Mouse (Mus musculus) B cell, adult 2 months (primary cell): Measurements from ENCODE around the gene Akap13.
"Not testable (repeated sequence)": the region's sequence is repeated elsewhere in the genome, so short reads cannot be mapped to it uniquely, and the experiment has no call there.

ENCODE experiments used
- DNase-seq, 2 experiments: peaks; one replicate each; pipeline ENCODE4 v3.0.0; 2022

Gene Akap13

DNA sequence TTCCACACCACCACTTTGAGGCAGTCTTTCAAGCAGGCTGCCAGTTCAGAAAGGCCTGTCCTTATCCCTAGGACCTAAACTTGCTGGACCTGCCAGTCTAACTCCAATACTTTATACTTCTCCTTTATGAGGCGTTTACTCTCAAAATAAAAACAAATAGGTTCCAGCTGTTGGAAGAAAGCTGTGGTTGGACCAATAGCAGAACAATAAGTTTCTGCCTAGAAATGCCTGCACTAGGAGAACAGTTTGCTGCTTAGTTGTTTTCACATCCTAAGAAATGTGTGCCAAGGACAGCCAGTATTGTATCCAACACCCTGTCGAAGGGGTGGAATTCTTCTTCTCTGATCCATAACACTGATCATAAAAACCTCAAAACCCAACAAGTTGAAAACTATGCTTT, 276.6 kb downstream of the Akap13 start:
- DNase-seq: no peak

DNA sequence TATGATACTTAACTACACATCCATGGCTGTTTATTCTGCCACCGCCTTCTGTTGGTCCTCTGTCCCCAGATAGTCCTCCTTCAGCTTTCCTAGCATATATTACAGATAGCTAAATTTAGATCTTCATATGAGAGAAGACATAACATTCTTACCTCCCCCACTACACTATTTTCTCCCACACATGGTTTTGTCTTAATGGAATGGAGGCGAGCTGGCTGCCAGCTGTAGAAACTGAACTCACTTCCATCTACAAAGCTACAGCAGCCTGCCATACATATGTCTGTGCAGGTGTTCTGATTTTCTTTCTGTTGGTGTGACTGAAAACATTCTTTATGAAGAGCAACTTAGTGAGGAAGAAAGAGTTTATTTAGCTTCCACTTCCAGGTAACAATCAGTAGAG, 277.8 kb downstream of the Akap13 start:
- DNase-seq: no peak

DNA sequence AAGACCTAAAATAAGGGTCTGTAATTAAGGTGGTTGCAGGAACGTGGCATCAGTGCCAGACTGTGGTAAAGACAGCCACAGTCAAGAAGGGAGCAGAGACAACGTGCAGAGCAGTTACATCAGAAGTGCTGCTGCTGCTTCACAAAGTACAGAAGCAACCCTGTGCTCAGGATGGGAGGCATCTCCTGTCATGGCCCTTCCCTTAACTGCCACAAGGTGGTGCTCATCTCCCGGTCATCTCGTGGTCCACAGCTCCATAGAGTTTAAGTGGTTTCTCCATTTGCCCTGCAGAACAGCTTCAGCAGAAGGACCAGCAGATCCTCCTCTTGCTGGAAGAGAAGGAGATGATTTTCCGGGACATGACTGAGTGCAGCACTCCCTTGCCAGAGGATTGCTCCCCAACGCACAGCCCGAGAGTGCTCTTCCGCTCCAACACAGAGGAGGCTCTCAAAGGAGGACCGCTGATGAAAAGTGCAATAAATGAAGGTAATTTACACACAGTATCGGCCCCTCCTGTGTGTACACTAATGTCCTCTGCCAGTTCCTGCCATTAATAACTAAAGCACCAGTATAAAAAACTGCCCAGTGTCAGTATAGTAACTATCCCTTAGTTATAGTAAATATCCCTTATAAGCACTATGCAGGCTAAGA, 283.9 kb downstream of the Akap13 start:
- DNase-seq: peak; percentile 69 to 73

DNA sequence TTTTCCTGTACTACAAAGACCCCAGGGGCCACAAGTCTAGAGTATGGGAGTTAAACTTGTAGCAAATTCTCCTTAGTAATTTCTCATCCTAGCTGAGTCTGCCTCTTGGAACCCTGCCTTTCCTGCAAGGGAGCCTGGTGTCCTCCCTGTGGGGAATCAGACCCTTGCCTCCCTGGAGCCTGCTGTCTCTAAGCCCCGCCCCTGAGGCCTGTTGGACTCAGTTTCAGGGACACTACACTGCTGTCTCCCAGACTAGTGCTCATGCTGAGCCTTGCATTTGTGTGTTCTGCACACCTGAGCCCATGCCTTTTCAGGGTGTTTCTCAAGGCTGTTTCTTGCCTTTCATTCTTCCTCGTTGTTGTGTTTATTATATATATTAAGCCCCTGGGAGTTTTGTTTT, 289.2 kb downstream of the Akap13 start:
- DNase-seq: no peak

DNA sequence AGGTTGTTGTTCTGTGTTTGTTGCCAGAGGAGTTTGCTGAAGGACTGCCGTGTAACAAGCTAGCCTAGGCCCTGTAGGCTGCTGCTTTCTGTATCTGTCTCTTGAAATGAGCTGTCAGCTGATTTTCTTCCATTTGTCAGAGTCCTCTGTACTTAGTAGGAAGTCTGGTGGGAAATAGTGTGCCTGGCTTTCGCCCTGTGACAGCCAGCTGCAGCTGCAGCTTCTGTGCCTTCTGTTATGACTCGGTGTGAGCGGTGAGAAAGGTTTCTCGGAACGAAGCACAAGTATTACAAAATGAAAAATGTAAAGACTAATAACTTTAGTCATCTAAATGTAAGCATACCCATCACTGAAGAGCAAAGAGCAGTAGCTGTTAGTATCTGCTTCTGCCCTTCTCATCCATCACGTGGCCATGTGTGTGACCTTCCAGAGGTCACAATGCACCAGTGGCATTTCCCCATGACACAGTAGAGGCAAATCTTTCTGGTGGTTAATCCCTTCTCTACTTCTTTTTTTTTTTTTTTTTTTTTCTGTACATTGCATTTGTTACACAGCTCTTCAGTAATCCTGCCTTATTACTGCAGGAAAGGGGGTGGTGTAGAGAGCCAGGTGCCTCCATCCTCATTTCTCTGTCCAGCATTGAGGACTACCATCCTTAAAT, 289.8 kb downstream of the Akap13 start:
- DNase-seq: no peak

DNA sequence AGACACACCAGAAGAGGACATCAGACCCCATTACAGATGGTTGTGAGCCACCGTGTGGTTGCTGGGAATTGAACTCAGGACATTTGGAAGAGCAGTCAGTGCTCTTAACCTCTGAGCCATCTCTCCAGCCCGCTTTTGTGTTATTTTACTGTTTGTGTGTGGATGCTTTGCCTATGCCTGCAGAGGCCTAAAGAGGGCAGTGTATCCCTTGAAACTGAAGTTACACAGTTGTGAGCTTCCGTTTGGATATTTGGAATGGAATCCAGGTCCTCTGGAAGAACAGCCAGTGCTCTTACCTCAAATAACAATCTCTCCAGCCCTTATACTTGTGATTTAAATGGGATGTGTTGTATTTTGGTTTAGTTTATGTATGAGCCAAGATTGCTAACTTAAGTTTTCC, 290.6 kb downstream of the Akap13 start:
- DNase-seq: not testable (repeated sequence)

DNA sequence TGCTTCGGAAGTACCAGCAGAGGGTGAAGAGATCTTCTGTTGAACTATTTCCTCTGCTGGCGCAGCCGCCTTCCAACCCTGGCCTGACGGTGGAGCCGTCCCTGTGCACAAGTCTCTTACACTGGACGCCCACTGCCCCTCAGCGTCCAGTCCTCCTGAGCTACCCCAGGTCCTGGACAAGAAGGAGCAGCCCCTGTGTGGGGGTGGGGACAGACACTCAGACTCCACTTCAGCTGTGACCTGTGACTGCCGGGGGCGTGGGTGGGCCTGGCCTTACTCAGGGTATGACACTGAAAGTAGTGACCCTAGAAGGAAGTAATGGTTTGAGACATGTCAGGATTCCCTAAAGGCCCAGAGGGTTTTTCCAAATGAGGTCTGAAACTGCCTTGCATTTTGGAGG, 295.2 kb downstream of the Akap13 start:
- DNase-seq: no peak

DNA sequence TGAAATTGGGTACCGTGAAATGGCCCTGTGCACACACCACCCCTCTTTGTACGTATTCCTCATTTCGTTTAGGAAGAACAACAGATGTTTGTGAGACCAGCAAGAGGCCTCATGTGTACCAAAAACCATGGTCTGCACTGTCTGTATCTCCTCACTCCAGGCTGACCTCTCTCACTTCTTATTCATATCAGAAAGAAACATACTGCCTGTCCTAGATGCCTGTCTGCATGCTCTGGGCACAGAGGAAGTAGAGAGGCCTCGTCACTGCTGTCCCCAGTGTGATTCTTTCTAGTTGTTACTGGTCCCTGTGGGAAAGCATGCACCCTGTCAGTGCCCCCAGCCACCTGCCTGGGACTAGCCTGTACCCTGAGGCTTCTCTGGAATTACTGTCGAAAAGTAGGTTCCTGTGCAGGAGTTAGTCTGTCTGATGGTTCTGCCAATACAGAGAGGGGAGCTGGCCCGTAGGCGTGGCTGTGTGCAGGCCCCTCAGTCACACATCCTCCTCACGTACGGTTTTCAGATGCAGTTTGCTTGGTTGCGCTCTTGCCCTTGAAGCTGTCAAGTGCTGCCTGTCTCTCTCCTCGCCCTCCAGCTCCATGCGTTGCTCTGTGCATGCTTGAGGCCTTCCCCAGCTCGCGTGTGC, 295.9 kb downstream of the Akap13 start:
- no peak for DNase-seq

DNA sequence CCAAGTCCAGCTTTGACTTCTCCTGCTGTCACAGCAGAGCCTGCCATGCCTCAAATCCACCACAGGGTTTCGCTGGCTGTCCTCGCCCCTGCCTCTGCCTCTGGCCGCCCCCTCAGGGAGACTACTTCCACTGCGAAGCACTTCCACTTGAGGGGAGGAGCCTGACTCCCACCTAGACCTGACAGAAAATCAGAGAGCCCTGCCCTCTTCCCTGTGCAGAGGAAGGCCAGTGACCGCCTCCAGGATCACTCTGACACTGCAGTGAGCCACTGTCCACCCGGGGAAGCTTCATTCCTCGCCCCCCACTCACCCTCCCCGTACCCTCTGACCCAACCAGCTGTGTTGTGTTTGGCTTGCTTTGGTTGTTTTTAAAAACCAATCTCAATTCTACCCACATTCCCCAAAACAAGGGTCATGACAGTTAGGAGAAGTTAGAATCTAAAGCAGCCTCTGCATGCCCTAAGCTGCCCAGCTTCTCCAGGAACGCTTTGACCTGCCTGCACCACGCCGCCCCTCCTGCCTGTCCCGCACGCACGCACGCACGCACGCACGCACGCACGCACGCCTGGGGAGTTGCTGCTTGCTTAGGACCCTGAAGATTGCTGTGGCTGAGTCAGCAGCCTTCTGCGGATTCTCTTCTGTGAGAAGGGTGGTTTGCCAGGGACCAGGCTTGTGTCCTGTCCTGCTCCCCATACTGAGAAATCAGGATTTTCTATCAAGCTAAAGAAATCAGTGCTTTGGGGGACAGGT, 297.3 kb downstream of the Akap13 start:
- DNase-seq: no peak

DNA sequence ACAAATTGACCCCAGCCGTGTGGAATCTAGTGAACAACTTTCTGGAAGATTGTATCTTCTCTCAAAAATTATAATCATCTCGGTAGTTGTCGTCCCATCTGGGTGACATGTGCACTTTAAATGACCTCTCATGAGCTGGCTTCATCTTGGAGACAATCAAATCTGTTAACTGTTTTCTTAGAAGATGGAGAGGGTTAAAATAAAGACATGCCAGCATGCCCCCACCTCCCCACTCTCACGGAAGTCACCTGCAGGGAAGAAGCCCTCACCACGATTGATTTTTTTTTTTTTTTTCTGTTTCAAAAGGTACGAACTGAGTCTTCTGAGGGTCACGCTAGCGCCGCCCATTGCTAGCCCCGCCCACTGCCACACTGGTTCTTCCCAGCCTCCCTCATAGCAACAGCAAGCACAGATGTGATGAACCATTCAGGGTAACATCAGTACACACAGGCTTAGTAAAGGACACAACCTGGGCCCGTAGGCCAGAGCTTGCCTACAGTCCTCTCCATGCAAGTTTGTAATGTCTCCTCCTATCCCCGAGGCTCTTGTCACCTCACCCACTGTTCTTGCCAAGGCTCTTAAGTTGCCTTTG, 298.0 kb downstream of the Akap13 start:
- no peak for DNase-seq

DNA sequence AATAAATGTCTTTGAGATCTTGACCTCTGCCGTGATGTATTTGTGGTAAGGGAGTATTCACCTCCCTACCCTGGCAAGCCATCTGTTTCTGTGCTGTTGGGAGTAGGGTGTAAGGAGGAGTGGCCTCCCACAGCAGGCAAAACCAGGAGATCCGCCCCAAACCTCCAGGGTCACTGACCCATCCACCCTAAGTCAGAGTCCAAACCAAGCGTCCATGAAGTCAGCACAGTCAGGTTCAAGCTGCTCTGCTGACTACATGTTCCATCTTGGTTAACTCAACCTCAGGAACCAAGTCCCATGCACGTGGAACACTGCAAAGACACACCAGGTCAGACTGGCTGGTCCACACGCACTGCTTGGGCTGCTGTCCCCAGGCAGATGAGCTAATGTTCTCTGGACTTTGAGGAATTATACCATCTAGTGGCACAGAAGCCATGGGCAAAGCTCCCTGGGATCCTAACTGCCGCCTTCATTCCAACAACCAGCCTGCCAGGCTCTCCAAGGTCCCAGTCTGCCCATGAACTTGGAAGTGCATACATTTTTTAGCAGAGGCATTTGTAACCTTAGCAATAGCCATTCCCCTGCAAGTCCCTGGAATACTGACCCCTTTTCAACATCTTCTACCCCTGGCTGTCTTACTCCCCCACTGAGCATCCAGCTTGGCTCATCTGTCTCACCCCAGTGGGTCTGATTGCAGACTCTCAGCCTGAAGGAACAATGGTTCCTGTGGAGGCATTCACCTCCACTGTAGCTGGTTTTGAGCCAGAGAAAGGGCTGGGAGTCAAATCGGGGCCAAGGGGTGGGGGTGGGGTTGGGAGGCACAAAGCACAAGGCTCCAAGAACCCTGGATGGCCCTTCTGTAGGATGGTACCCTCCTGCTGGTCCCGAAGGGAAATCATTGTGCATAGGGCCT, 299.5 kb downstream of the Akap13 start:
- DNase-seq: no peak

DNA sequence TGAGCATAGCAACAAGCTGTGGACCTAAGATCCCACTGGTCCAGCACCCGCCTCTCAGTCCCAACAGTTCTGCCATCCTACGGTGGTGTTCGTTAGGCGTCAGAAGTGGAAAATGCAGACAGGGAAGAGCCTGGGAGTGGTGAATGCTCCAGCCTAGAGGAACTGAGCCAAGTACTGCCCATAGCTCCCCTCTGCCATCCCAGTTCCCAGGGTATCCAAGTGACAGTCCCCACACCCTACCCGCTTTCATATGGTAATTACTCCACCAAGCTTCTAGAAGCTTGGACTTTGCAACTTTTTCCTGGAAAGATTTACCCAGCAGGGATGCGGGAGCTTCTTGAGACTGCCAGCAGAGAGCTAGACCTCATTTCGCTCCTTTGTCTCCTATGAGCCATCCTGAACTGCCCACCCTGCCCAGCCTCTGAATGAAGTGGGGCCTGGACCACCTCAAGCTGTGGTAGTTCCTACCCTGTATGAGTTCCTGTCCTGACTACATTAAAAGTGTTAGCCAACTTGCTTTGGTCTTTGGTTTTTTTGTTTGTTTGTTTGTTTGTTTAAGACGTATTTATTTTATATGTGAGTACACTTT, 300.6 kb downstream of the Akap13 start:
- DNase-seq: no peak

DNA sequence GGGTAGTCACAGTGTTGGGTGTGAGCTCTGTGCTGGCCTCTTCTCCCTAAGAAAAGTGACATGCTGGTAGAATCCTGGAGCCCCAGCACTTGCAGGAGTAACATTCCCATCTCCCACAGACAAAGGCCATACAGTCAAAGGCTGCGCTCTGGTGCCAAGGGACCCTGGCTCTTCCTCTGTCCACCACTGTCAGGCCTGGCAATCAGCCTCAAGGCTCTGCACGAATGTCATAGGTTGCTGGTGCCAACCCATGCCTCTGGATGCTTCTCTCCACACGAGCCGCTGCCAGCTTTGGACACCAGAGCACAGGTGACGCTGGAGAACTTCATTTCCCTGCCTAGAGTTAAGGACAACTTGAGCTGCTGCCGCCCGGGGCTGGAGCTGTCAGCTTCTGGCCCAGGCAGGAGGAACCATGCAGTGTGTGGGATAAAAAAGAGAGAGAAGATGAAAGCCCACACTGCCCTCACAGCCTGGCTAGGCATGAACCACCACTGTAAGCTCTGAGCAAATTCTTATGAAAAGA, 304.7 kb downstream of the Akap13 start:
- DNase-seq: no peak

DNA sequence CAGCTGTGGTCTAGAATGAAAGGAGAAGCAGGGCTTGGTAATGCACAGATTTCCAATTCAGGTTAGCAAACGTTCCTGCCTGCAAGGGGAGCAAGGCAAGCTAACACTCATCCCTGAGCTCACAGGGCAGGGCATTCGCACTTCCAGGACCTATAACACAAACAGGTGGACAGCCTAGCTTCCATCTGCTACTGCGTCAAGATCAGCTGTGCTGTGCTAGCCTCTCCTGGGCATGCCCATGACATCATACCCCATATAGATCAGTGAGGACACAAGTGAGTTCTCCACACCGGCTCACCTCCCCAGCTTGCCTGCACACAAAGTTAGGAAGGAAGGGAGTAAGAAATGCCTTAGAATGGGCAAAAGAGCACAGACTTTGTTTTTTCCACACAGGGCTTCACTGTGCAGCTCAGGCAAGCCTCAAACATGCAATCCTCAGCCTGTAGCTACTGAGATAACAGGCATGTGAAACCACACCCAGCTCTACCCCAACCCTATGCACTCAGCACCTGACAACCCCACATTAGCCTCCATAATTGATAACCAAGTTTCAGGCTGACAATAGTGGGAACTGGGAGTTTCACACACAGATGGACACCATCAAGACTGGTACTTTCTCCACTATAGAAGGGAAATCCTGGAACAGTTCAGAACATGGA, 305.5 kb downstream of the Akap13 start:
- not testable (repeated sequence) for DNase-seq

DNA sequence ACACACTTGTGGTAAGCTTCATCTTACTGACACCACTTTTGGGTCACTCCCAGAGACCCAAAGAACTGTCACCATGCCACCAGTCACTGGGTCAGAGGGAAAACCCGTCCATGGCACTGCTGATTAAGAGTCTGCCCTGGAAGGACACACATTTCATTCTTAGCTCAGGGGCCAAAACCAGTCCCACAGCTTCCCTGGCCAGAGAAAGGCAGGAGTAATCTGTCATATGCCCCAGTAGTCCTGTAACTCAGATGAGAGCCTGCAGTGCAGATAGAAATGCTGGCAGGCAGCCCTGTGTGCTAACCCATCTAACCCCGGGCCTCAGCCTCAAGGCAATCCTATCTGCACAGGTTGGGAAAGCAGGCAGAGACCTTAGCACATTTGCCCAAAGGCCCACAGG, 306.9 kb downstream of the Akap13 start:
- DNase-seq: not testable (repeated sequence)

DNA sequence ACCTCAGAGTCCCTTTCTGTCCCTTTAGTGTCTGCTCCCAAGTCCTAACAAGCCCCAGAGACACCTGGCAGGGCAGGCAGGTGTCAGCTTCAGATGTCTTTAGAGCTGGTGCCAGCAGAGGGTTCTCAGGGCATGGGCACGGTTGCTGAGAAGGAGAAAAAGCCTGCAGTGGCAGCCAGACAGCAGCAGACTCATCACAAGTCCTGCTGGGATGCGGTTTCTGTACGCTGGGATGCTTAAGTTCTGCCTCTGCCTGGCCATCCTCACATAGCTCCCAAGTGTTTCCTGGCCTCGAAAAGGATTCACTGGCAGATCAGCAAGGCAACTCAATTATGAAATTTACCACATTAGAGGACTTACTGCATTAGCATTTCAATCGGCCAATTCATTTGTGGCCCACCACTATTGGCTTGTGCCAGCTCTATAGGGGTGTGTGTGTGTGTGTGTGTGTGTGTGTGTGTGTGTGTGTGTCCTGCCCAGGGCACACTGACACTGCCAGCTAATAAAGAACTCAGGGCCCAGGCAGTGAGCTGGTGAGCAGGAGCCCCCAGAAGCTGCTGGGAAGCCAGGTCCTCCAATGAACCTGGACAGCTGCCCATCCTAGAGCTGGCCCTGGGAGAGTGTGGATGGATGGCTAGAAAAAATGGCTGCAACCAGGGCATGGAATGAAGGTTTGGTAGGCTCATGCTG, 311.9 kb downstream of the Akap13 start:
- DNase-seq: not testable (repeated sequence)

DNA sequence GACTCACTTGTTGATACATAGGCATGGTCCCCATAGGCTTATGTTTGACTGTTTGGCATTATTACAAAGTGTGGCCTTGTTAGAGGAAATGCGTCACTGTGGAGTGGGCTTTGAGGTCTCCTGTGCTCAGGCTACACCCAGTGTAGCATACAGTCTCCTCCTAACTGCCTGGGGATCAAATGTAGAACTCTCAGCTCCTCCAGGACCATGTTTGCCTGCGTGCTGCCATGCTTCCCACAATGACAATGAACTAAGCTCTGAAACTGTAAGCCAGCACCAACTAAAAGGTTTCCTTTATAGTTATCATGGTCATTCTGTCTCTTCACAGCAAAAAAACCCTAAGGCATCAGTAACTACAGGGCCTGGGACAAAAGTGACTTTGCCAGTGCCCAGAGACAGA, 312.8 kb downstream of the Akap13 start:
- DNase-seq: no peak

DNA sequence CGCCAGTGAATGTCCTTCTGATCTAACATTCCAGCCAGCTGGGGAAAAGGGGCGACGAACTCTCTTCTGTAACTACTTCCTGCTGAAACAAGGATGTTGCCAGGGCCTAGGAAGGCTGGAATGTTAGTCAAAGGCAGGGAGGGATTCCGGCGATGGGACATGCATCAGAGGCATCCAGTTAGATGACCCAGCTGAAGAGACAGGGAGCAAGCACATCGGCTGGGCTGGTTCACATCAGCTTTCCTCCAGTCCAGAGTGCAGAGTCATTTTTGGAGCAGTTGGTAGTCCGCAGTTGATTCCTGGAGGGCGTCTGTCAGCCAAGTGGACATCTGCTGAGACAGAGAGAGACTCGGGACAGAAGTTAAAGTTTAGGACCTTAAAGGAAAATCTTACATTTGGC, 314.6 kb downstream of the Akap13 start:
- no peak for DNase-seq

DNA sequence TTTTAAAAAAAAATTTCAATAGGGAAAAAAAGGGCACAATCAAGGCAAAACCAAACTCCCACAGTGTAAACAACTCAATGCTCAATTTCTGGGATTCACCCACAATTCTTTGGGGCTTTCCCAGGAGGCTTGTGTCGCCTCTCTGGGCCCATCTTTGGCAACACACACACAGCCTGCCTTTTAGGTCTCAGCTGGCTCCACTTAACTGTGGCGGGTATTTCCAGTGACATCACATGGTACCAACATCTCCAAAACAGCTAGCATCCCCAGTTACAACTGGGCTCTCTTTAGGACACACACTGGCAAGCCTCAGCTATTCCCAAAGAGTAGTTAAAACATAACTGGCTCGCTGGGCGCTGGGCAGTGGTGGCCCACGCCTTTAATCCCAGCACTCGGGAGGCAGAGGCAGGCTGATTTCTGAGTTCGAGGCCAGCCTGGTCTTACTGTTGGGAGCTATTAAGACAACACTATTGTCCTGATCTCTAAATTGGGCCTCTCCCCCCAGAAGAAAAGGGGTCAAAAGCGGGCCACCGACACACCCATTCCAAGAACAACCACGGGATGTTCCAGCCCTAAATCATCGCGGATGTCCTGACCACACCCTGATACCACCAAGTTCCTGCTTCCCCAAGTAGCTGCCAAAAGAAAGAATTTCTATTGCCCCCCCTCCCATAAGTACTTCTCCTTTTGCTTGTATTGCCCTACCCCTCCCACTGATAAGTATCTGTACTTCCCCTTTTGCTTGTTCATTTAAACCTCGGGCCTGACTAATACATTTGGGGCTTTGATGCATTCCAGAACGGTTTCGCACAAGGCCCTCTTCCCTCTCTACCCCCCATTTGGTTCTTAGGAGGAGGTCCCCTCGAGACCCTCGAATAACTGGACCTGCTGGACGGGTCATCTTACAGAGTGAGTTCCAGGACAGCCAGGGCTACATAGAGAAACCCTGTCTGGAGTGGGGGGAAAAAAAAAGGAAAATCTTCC, 319.1 kb downstream of the Akap13 start:
- DNase-seq: peak; percentile 59 to 63
